Mouse (Mus musculus) monocyte, adult 2 months (primary cell): ENCODE results near the gene Ginm1.
"Not testable (repeated sequence)": the region's sequence is repeated elsewhere in the genome, so short reads cannot be mapped to it uniquely, and the experiment has no call there.

Source experiments
- DNase-seq, 2 experiments: peaks; one replicate each; pipeline ENCODE4 v3.0.0; 2022; ENCODE audit warnings: low spot score in 2 of 2, low read depth in 1 of 2

The Ginm1 gene

GRCm38 (mm10) chr10:7809937-7810336 is 17.3 kb upstream of the Ginm1 start:
- DNase-seq, result no peak

- DNase-seq, result no peak
These were observed 10.0 kb upstream of the Ginm1 start for GRCm38 (mm10) chr10:7802519-7803140.

GRCm38 (mm10) chr10:7801258-7801657 is 8.6 kb upstream of the Ginm1 start:
- DNase-seq, result no peak

- no peak for DNase-seq
These were observed 322 bp downstream of the Ginm1 start for GRCm38 (mm10) chr10:7792254-7792750.

- DNase-seq, result no peak
These were observed 5.3 kb downstream of the Ginm1 start for GRCm38 (mm10) chr10:7787319-7787718.

- no peak for DNase-seq
These were observed 11.4 kb downstream of the Ginm1 start for GRCm38 (mm10) chr10:7781214-7781613.

GRCm38 (mm10) chr10:7780238-7781176 is 12.1 kb downstream of the Ginm1 start:
- peak; percentile 59 to 74 for DNase-seq

GRCm38 (mm10) chr10:7779751-7780237 is 12.8 kb downstream of the Ginm1 start:
- no peak for DNase-seq

- DNase-seq, result no peak
These were observed 14.3 kb downstream of the Ginm1 start for GRCm38 (mm10) chr10:7778361-7778760.

- DNase-seq, result no peak
These were observed 17.2 kb downstream of the Ginm1 start for GRCm38 (mm10) chr10:7775421-7775820.

- DNase-seq, result no peak
These were observed 19.9 kb downstream of the Ginm1 start for GRCm38 (mm10) chr10:7772769-7773168.

- DNase-seq, result no peak
These were observed 20.3 kb downstream of the Ginm1 start for GRCm38 (mm10) chr10:7772346-7772745.

- no peak for DNase-seq
These were observed 35.1 kb downstream of the Ginm1 start for GRCm38 (mm10) chr10:7757544-7757943.

GRCm38 (mm10) chr10:7748752-7749151 is 43.9 kb downstream of the Ginm1 start:
- DNase-seq, result no peak

- DNase-seq, result not testable (repeated sequence)
These were observed 47.1 kb downstream of the Ginm1 start for GRCm38 (mm10) chr10:7745528-7745927.

GRCm38 (mm10) chr10:7737914-7738313 is 54.7 kb downstream of the Ginm1 start:
- no peak for DNase-seq

GRCm38 (mm10) chr10:7737122-7737521 is 55.5 kb downstream of the Ginm1 start:
- no peak for DNase-seq

- DNase-seq, result no peak
These were observed 61.0 kb downstream of the Ginm1 start for GRCm38 (mm10) chr10:7731582-7731981.

GRCm38 (mm10) chr10:7727011-7727410 is 65.6 kb downstream of the Ginm1 start:
- DNase-seq, result no peak

GRCm38 (mm10) chr10:7726501-7726812 is 66.2 kb downstream of the Ginm1 start:
- no peak for DNase-seq

- DNase-seq, result peak; percentile 86 to 93
These were observed 66.7 kb downstream of the Ginm1 start, which contains the start of gene Katna1 for GRCm38 (mm10) chr10:7725751-7726500. TSS of gene Katna1 (plus strand) at chr10:7726000.
